Mouse (Mus musculus) liver, adult 2 months (tissue): Measurements from ENCODE around the gene Slc25a41. TPM values are rescaled to one million over a fixed set of nuclear protein-coding genes. Genes with fewer than 3 reads are reported as not detected.

Source experiments
- DNase-seq: peaks from one replicate; pipeline ENCODE4 v3.0.0-alpha.2; 2011; ENCODE audit warnings: low read depth, low spot score; ENCODE audit errors: extremely low read depth
- H3K27ac ChIP-seq: fragments of 200-500 bp; replicated peaks from 2 replicates; pipeline ENCODE4 v1.5.1; 2012; ENCODE audit warnings: low read depth, mild to moderate bottlenecking, control low read depth, inconsistent platforms, low read length; ENCODE audit not compliant: insufficient read depth
- H3K27me3 ChIP-seq: fragments of 200-500 bp; 2 replicates; pipeline ENCODE4 v1.6.1; 2012; ENCODE audit warnings: mild to moderate bottlenecking, moderate library complexity, low read length, inconsistent platforms; ENCODE audit not compliant: control insufficient read depth, insufficient read depth
- H3K36me3 ChIP-seq: fragments of 200-500 bp; 2 replicates; pipeline ENCODE4 v1.6.1; 2012; ENCODE audit warnings: low read length, inconsistent platforms; ENCODE audit not compliant: control insufficient read depth, insufficient read depth
- H3K4me1 ChIP-seq: fragments of 200-500 bp; 2 replicates; pipeline ENCODE4 v1.6.1; 2011; ENCODE audit warnings: low read length; ENCODE audit not compliant: control insufficient read depth, insufficient read depth
- H3K4me3 ChIP-seq: fragments of 200-500 bp; 2 replicates; pipeline ENCODE4 v1.5.1; 2011; ENCODE audit warnings: low read depth, mild to moderate bottlenecking, control low read depth, low read length, moderate library complexity; ENCODE audit not compliant: insufficient read depth
- H3K79me2 ChIP-seq: fragments of 200-500 bp; 2 replicates; pipeline ENCODE4 v1.6.1; 2012; ENCODE audit warnings: inconsistent platforms, mild to moderate bottlenecking, low read length, moderate library complexity; ENCODE audit not compliant: control insufficient read depth, insufficient read depth
- H3K9ac ChIP-seq: fragments of 200-500 bp; 2 replicates; pipeline ENCODE4 v1.6.1; 2012; ENCODE audit warnings: low read depth, mild to moderate bottlenecking, control low read depth, inconsistent platforms, low read length
- CTCF ChIP-seq: fragments of 200-500 bp; IDR thresholded peaks from 2 replicates; pipeline ENCODE4 v1.5.1; 2011; ENCODE audit warnings: low read depth, low read length, control low read depth
- POLR2A ChIP-seq: fragments of 200-500 bp; IDR thresholded peaks from 2 replicates; pipeline ENCODE4 v1.6.1; 2011; ENCODE audit warnings: low read length, control low read depth; ENCODE audit not compliant: insufficient read depth; ENCODE audit errors: extremely low read depth
- WGBS: fragments of 180-500 bp; shearing (Covaris S2); methylation state at CpG from one replicate; pipeline ENCODE4 v1.1.7; 2018; 5-methylcytosine and 5-hydroxymethylcytosine counted together
- polyA plus RNA-seq: library from polyadenylated mRNA; depleted of rRNA; stranded (reverse); fragments of >200 nt; gene quantifications from 2 replicates; pipeline ENCODE4 v1.2.3, GENCODE M21; 2012
- total RNA-seq: library from RNA; depleted of rRNA; stranded (reverse); fragments of >200 nt; gene quantifications from 2 replicates; pipeline ENCODE4 v1.2.3, GENCODE M21; 2014

The Slc25a41 gene
- total and polyA plus RNA-seq, 2 experiments: not detected

GRCm38 (mm10) chr17:57079919-57080318 lies 38.5 kb upstream of the Slc25a41 start:
- Histone ChIP-seq H3K4me1 (no peaks in the 10 kb centered on the region), H3K36me3 (no peaks in the 10 kb centered on the region), H3K27me3 (no peaks in the 10 kb centered on the region), H3K9ac (no peak overlapping the region), H3K27ac (no peak overlapping the region), H3K4me3 (no peak overlapping the region), H3K79me2 (no peaks in the 10 kb centered on the region)
- 89% methylated on average over 3 of the region's 3 CpGs for WGBS
- TF ChIP-seq POLR2A: no peak
- DNase-seq: no peak

DNA sequence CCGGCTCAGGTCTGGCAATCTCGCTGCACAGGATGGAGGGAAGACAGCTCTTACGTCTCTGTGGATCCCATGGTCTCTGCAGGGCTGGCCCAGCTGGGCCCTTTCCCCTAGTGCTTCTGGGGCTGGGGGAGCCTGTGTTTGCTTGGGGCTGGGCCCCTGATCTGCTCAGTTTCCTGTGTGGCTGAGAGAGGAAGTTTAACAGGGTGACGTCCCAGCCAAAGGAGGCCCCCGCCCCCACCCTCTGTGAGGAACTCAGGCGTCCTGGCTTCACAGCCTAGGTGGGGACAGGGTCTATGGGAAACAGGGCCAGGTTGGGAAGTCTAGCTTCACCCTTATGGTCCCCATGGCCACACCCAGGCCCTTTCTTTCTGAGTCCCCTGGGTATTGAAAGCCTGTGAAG lies 36.9 kb upstream of the Slc25a41 start, which contains the start of gene Dennd1c:
Dennd1c (minus strand) TSS at position 179 of the 400 bp plus-strand sequence.
- Histone ChIP-seq H3K36me3 (no peaks in the 10 kb centered on the region), H3K27me3 (no peaks in the 10 kb centered on the region), H3K4me1 (no peaks in the 10 kb centered on the region), H3K4me3 (peak within 1 kb of the TSS; percentile 54), H3K27ac (no peak within 1 kb of the TSS; the same call in 1 of the 2 replicates), H3K79me2 (no peaks in the 10 kb centered on the region), H3K9ac (peak within 1 kb of the TSS; percentile 58; the same call in 1 of the 2 replicates)
- TF ChIP-seq POLR2A (0 out of 2 replicates have a peak, but pooled peaks have one; percentile 30), CTCF (no peak)
- 67% methylated on average over 6 of the region's 6 CpGs for WGBS
- no peak for DNase-seq

DNA sequence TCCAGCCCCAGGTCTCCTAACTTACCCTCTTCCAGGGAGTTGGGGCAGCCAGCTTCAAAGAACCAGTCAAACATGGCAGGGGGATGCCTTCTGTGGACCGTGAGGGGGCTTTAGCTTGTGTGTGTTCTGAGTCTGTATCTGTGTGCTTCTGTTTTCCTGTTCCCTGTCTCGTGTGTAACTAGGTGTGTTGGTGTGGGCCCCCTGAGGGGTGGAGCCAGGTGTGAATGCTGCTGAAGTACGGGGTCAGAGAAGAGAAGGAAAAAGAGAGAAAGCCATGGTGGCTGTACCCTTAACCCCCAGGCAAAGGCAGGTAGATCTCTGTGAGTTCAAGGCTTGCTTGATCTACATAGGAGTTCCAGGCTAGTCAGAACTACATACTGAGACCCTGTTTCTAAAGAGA lies 35.5 kb upstream of the Slc25a41 start:
- TF ChIP-seq CTCF (no peak), POLR2A (no peak)
- H3K27me3 ChIP-seq: no peaks in the 10 kb centered on the region
- no peaks in the 10 kb centered on the region for H3K36me3 ChIP-seq
- no peak overlapping the region for H3K27ac ChIP-seq
- no peaks in the 10 kb centered on the region for H3K4me1 ChIP-seq
- DNase-seq: no peak
- no peak overlapping the region for H3K4me3 ChIP-seq
- H3K9ac ChIP-seq: no peak overlapping the region
- WGBS: 77% methylated on average over 3 of the region's 3 CpGs
- H3K79me2 ChIP-seq: no peaks in the 10 kb centered on the region

GRCm38 (mm10) chr17:57070699-57071098 lies 29.2 kb upstream of the Slc25a41 start:
- DNase-seq: no peak
- TF ChIP-seq CTCF: no peak
- no peak for TF ChIP-seq POLR2A
- H3K4me3 ChIP-seq: no peak overlapping the region
- H3K27ac ChIP-seq: no peak overlapping the region
- H3K79me2 ChIP-seq: no peaks in the 10 kb centered on the region
- H3K27me3 ChIP-seq: no peaks in the 10 kb centered on the region
- no peaks in the 10 kb centered on the region for H3K36me3 ChIP-seq
- H3K4me1 ChIP-seq: no peaks in the 10 kb centered on the region
- 12% methylated on average over 11 of the region's 11 CpGs for WGBS
- H3K9ac ChIP-seq: no peak overlapping the region

GRCm38 (mm10) chr17:57070272-57070671 lies 28.8 kb upstream of the Slc25a41 start:
- no peak for DNase-seq
- no peak overlapping the region for H3K27ac ChIP-seq
- no peaks in the 10 kb centered on the region for H3K79me2 ChIP-seq
- no peaks in the 10 kb centered on the region for H3K36me3 ChIP-seq
- no peak for TF ChIP-seq POLR2A
- no peak for TF ChIP-seq CTCF
- H3K4me3 ChIP-seq: no peak overlapping the region
- no peaks in the 10 kb centered on the region for H3K27me3 ChIP-seq
- 31% methylated on average over 9 of the region's 9 CpGs for WGBS
- H3K4me1 ChIP-seq: no peaks in the 10 kb centered on the region
- H3K9ac ChIP-seq: no peak overlapping the region

- Histone ChIP-seq H3K27me3 (no peaks in the 10 kb centered on the region), H3K4me3 (no peak overlapping the region), H3K36me3 (no peaks in the 10 kb centered on the region), H3K9ac (no peak overlapping the region), H3K27ac (no peak overlapping the region), H3K4me1 (0 out of 2 replicates have a peak, but pooled peaks cover 3% of the 10 kb centered on the region), H3K79me2 (peaks cover 4% of the 10 kb centered on the region; the same call in 1 of the 2 replicates)
- DNase-seq: no peak
- TF ChIP-seq POLR2A (no peak), CTCF (no peak)
- 79% methylated on average over 5 of the region's 5 CpGs for WGBS
Observed at GRCm38 (mm10) chr17:57066908-57067307, 25.5 kb upstream of the Slc25a41 start.
